Mouse (Mus musculus): ENCODE results near the gene Pnpla7. TPM values are rescaled to one million over a fixed set of nuclear protein-coding genes. Genes with fewer than 3 reads are reported as not detected.
"Not testable (repeated sequence)": the region's sequence is repeated elsewhere in the genome, so short reads cannot be mapped to it uniquely, and the experiment has no call there.

The Pnpla7 gene
- 10 to 100 TPM; 22.2 to 23.3 TPM for total RNA-seq (2021)

DNA sequence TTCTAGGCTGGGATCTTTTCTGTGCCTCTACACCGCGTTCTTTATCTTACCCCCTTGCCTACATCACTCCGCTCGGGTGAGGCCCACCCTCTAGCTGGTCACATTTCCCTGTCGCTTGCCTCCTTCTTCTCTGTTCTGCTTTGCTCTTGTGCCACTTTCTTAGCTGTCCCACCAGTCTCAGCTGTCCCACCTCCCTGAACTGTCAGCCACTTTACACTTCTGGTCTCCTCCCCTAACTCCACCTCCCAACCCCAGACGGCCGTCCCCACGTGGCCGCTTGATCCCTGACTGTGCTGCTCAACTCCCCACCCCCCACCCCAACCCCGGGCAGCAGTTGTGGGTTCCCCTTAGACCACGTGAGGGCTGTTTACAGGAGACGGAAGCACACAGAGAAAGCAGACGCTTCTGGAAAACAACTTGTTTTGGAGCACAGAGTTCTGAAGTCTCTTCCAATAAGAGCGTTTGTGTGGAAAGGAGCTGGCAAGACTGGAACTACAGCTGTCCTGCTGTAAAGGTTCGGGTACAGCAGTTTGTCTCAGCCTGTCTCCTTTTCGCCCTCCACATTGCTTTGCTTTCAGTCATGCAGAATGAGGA lies at the start of gene Pnpla7:
TSS of gene Pnpla7 (plus strand) at position 330 of the 594 bp plus-strand sequence.
- intact Hi-C loops (cut with DNase I): no loop called here
- DNase-seq (ENCODE audit: low spot score): peak; percentile 72

- intact Hi-C loops (cut with DNase I): no loop called here
- no peak for DNase-seq (ENCODE audit: low spot score)
Observed at GRCm38 (mm10) chr2:24926345-24926964, 49.4 kb upstream of the Pnpla7 start.

DNA sequence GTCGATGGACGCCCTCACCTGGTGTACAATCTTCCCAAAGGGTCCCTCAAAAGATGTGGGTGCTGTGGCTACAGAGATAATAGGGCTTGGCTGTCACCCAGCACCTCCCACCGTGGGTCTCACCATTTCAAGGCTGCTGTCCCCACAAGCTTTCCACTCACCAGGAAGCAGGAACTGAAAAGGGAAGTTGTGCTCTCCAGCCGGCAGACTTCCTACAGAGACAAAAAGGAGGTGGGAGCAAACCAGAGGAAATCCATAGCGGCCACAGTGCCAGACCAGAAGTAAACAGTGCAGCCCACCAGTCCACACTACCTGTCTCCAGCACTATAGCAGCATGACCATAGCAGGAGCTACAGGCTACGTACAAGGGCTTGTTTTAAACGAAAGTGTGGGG lies 48.9 kb upstream of the Pnpla7 start:
- DNase-seq (ENCODE audit: low spot score): no peak
- intact Hi-C loops (cut with DNase I): no loop called here

DNA sequence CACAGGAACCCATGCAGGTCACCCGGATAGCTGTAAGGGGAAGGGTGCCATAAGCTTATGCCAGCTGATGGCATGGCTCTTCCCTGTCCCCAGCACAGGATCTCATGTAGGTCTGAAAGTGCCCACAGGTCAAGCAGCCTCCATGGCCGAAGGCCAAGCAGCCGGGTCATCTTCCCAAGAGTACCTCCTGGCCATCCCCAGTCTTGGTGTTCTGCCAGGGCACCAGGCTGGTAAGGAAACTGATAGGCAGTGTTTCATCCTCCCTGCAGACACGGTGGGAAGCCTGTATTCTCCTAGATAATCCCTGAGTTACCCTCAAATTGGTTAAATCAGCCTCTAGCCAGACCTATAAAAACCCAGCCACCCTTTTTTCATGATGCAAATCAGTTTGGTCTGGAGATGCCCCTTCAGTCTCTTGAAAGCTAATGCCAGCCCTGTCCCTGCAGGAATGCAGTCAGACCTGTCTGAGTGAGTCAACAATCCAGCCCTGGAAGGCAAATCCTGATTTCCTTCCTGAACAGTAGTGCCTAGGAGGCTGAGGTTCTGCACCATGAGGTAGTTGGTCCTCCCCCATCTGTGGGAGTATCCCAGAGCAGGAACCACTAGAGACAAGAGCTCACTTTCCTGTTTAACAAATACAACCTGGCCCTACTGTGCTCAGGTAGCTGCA lies 47.9 kb upstream of the Pnpla7 start:
- intact Hi-C loops (cut with DNase I): no loop called here
- DNase-seq (ENCODE audit: low spot score): no peak

GRCm38 (mm10) chr2:24929119-24929518 lies 46.7 kb upstream of the Pnpla7 start:
- intact Hi-C loops (cut with DNase I): no loop called here
- DNase-seq (ENCODE audit: low spot score): no peak

DNA sequence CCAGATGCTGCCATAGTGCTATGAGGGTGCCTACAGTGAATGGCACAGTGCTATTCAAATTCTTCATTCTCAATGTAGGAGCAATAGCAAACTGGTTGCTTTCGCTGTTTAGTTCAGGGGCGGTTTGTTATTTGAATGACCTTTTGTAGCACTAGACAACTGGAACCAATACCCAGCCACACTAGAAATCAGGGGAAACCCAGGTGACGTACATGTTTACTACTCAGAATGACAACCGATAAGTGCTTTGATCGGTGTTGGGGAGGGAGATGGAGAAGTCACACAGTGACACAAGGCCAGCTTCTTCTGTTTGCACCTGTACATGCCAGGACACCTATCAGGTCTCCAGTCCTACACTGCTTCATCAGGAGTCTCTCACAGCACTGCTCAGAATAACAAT lies 46.2 kb upstream of the Pnpla7 start:
- no peak for DNase-seq (ENCODE audit: low spot score)
- intact Hi-C loops (cut with DNase I): no loop called here

DNA sequence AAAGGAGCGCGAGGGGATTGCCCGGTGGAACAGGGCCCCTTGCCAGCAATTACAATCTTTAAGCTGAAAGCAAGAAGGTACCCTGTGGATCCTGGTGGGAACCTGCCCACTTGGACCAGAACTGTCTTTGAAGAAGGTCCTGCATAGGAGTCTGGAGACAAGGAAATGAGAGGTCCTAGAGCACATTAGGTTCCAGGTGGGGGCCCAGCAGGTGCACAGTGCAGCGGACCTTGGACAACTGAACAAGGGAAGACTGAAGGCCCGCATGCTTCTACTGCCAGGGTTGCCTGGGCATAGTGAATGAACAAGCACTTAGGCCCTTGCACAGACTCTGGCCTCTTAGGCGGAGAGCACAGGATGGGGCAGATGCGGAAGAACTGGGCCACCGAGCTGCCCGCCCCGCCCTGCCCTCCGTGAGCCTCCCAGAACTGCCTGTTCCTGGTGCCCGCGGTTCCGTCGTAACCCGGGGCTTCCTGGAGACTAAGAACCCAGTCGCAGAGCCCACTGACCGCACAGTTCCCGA lies 41.3 kb upstream of the Pnpla7 start:
- DNase-seq (ENCODE audit: low spot score): no peak
- intact Hi-C loops (cut with DNase I): no loop called here

DNA sequence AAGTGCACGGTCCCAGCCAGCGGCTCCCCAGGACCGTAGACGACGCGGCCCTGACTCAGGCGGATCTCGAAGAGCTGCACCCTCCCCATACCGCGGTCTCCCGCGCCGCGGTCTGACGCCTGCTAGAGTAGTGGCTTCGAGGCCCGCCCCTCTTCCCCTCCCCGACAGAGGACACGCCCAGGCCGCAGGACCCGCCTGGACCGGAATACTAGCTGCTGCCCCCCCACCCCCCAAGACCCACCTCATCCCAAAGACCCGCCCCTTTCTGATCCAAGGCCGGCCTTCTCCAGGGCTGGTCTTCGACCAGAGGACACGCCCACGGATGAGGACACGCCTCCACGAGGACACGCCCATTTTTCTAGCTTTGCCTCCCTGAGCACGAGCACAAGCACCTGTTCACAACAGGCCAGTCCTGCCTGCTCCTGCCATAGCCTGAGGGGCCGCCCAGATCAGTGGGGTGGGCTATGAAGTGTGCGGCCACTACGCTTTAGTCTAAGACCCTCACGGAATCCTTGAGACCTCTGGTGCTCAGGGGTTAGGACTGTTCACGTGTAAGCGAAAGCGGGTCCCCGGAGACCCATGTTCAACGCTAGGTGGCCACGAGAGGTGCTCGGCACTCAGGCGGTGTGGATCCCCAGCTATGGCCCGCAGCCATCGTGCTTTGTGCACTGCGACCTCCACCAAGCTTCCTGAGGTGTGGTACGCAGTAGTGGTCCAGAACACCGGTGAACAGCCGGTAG lies 40.6 kb upstream of the Pnpla7 start, which contains the start of gene Arrdc1:
TSS of gene Arrdc1 (minus strand) at position 196 of the 740 bp plus-strand sequence.
- intact Hi-C loops (cut with DNase I): no loop called here
- peak; percentile 82 for DNase-seq (ENCODE audit: low spot score)

GRCm38 (mm10) chr2:24942092-24942491 lies 33.7 kb upstream of the Pnpla7 start:
- intact Hi-C loops (cut with DNase I): loop anchor here (5.0 to 10.0 kb wide), 2 partner anchors 90 to 367 kb away; no protein-coding TSS in a partner anchor
- DNase-seq (ENCODE audit: low spot score): no peak

- intact Hi-C loops (cut with DNase I): loop anchor here (5.0 to 10.0 kb wide), 2 partner anchors 92 to 370 kb away; no protein-coding TSS in a partner anchor
- not testable (repeated sequence) for DNase-seq (ENCODE audit: low spot score)
Observed at GRCm38 (mm10) chr2:24944304-24944703, 31.5 kb upstream of the Pnpla7 start.

DNA sequence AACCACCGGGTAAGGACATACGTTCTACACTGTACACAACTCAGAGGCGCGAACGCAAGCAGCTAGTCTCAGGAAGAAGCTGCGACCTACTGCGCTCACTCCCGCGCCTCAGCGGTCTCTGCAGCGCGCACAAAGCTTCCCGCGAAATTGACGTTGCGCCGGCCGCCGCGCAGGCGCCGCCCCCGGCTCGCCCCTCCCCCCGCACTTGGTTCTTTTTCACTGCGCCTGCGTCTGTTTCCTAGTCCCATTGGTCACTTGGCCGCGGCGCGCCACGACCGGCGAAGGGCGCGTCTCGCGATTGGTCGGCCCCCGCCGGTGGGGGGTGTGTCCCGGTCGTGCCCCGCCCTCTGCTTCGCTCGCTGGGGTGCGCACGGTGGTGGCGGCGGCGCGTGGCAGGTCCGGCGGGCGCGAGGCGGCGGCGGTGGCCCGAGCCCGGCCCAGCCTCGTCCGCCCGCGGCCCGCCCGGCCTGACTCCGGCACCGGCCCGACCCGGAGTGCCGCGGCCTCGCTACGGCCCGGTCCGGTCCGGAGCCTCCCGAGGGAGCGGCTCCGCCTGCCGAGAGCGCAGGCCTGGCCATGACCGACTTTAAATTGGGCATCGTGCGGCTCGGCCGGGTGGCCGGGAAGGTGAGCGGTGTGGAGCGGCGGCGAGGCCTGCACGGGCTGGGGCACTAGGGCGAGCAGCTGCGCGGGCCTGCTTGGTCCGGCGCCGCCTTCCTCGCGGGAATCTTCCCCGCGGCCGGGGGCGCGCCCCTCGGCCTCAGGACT lies 26.2 kb upstream of the Pnpla7 start, which contains the start of gene Zmynd19:
TSS of gene Zmynd19 (plus strand) at position 372 of the 768 bp plus-strand sequence.
- DNase-seq (ENCODE audit: low spot score): peak; percentile 95
- intact Hi-C loops (cut with DNase I): loop anchor here (10.0 kb wide), 1 partner anchor 375 kb away; no protein-coding TSS in a partner anchor

DNA sequence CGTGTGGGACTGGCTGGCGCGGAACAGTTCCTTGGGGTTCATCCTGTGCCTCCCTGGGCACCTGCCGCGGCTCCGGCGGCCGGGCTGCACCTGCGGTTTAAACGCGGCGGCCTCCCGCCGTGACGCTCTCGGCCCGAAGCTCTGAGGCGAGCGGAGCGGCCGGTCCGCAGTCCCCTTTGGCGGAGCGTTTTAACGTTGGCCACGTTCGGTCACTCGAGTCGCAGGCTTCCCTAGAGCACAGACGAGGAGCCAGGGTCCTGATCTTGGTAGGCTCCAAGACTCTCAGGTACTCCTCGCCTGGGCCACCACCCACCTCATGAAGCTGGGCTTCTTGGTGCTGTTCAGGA lies 25.7 kb upstream of the Pnpla7 start:
- no peak for DNase-seq (ENCODE audit: low spot score)
- intact Hi-C loops (cut with DNase I): no loop called here

GRCm38 (mm10) chr2:24952537-24953055 lies 23.2 kb upstream of the Pnpla7 start:
- intact Hi-C loops (cut with DNase I): no loop called here
- no peak for DNase-seq (ENCODE audit: low spot score)

- intact Hi-C loops (cut with DNase I): loop anchor here (10.0 kb wide), 1 partner anchor 224 kb away; the partner anchor contains the start of gene Nrarp
- DNase-seq (ENCODE audit: low spot score): no peak
Observed at GRCm38 (mm10) chr2:24960910-24961309, 14.9 kb upstream of the Pnpla7 start.

GRCm38 (mm10) chr2:24962304-24963000 lies 13.4 kb upstream of the Pnpla7 start, which contains the start of gene Dph7:
TSS of gene Dph7 (plus strand) at chr2:24962400.
- DNase-seq (ENCODE audit: low spot score): peak; percentile 58
- intact Hi-C loops (cut with DNase I): loop anchor here (10.0 kb wide), 1 partner anchor 222 kb away; the partner anchor contains the start of gene Nrarp

DNA sequence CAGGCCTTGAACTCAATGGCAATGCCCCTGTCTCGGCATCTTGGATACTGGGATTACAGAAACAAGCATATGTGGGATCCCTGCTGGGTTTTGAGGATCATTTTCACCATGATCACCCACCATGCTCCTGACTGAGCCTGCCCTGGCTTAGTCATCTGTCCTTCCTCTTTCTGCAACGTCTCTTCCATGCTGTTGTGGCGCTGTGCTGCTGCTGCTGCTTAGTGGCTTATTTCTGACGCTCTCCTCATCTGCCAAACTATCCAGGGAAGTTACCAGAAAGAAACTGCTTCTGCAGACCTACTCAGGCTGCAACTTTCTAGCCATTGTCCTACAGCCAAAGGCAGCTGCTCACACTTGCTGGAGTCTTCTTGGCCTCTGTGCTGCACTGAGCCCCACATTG lies 5.4 kb upstream of the Pnpla7 start:
- intact Hi-C loops (cut with DNase I): no loop called here
- no peak for DNase-seq (ENCODE audit: low spot score)

GRCm38 (mm10) chr2:24974452-24974851 lies 1.4 kb upstream of the Pnpla7 start:
- DNase-seq (ENCODE audit: low spot score); intact Hi-C loops (cut with DNase I): not testable (repeated sequence)

Measured in heart, postnatal 25 days (tissue).